Mouse (Mus musculus) heart, embryonic 14.5 days (tissue): Measurements from ENCODE around the gene Rnf157. TPM values are rescaled to one million over a fixed set of nuclear protein-coding genes. Genes with fewer than 3 reads are reported as not detected.

Experiments
- ATAC-seq: fragments of 200-750 bp; cut with Nextera tagmentation; 2 replicates; pipeline ENCODE4 v1.8.0; 2017; ENCODE audit warnings: low read depth, moderate TSS enrichment; ENCODE audit not compliant: insufficient number of reproducible peaks, insufficient read depth, low FRiP score
- H3K27ac ChIP-seq, 2 experiments: fragments of 200-500 bp in 1 of 2; fragments of 300-500 bp in 1 of 2; sonication (generic) in 1 of 2; replicated peaks in 1 of 2; 2 replicates each; pipeline ENCODE4 v1.5.1; 2012 to 2014; ENCODE audit warnings: low read depth in 2 of 2, low read length in 2 of 2, control low read depth in 1 of 2, mild to moderate bottlenecking in 1 of 2, mixed read lengths in 1 of 2; ENCODE audit not compliant: control insufficient read depth in 1 of 2, insufficient read depth in 1 of 2
- H3K27me3 ChIP-seq: fragments of 300-500 bp; sonication (generic); 2 replicates; pipeline ENCODE4 v1.6.1; 2014; ENCODE audit warnings: mild to moderate bottlenecking, low read length, control low read depth; ENCODE audit not compliant: control insufficient read depth, insufficient read depth
- H3K36me3 ChIP-seq: fragments of 300-500 bp; sonication (generic); 2 replicates; pipeline ENCODE4 v1.6.1; 2014; ENCODE audit warnings: mild to moderate bottlenecking, control low read depth, low read length, mixed read lengths; ENCODE audit not compliant: control insufficient read depth, insufficient read depth
- H3K4me1 ChIP-seq, 2 experiments: fragments of 200-500 bp in 1 of 2; fragments of 300-500 bp in 1 of 2; sonication (generic) in 1 of 2; 2 replicates each; pipeline ENCODE4 v1.6.1; 2012 to 2014; ENCODE audit warnings: low read length in 2 of 2, control low read depth in 1 of 2, mixed read lengths in 1 of 2; ENCODE audit not compliant: control insufficient read depth in 2 of 2, insufficient read depth in 2 of 2
- H3K4me2 ChIP-seq: fragments of 300-500 bp; sonication (generic); 2 replicates; pipeline ENCODE4 v1.6.1; 2014; ENCODE audit warnings: mild to moderate bottlenecking, low read length
- H3K4me3 ChIP-seq, 2 experiments: fragments of 200-500 bp in 1 of 2; fragments of 300-500 bp in 1 of 2; sonication (generic) in 1 of 2; 2 replicates each; pipeline ENCODE4 v1.5.1; 2012 to 2014; ENCODE audit warnings: low read length in 2 of 2, mild to moderate bottlenecking in 2 of 2, control low read depth in 1 of 2, low read depth in 1 of 2, moderate library complexity in 1 of 2; ENCODE audit not compliant: control insufficient read depth in 1 of 2, insufficient read depth in 1 of 2
- H3K9ac ChIP-seq: fragments of 300-500 bp; sonication (generic); 2 replicates; pipeline ENCODE4 v1.6.1; 2014; ENCODE audit warnings: mild to moderate bottlenecking, low read length
- H3K9me3 ChIP-seq: fragments of 300-500 bp; sonication (generic); 2 replicates; pipeline ENCODE4 v1.6.1; 2016; ENCODE audit warnings: low read length, control low read depth; ENCODE audit not compliant: control insufficient read depth
- WGBS: fragments of 180-500 bp; shearing (Covaris S2); extraction: QIAGEN DNeasy Blood & Tissue Kit; methylation state at CpG from one replicate; pipeline ENCODE4 v1.1.7; 2014; 5-methylcytosine and 5-hydroxymethylcytosine counted together
- polyA plus RNA-seq: library from polyadenylated mRNA; unstranded; fragments of >200 nt; fragmentation: Nextera tagmentation; extraction: Ambion mirVana; gene quantifications from 2 replicates; pipeline ENCODE4 v1.2.1, GENCODE M21; 2014

Gene Rnf157
- polyA plus RNA-seq, 1 experiment from 2014 or later, result 8.4 TPM

DNA sequence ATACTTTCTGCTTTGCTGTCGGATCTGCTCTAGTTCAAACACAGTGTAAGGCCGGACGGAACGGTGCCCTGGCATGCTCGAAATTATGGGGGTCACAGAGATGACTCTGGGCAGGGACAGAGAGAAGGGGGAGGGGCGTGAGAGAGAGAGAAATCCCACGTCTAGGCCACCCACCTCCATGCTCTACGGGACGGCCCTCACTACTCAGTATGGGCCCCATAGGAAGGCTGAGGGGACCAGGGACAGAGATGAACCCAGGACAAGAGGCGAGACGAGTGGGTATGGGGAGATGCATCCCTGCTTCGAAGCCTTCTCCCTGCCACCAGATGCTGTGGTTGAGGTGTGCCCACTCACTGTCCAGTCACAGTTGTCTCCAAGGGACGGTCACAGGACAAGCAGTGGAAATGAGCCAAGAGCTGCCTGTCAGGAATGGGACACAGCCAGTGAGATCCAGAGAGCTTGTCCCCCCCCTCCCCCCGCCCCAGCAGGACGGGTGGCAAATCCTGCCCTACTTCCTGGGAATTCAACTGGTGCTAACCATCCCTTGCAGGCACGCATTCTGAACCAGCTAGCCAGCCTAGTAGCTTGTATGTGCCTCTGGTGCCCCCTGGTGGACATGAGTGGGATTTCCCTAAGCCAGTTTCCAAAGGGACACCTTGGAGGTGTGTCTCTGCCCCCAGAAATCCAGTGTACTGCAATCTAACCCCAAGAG lies 32.9 kb upstream of the Rnf157 start:
- ATAC-seq, result 0 out of 2 replicates have a peak, but pooled peaks have one; percentile 37
- Histone ChIP-seq H3K27ac (no peak overlapping the region), H3K36me3 (no peaks in the 10 kb centered on the region), H3K9ac (peak overlapping the region; percentile 25; the same call in 1 of the 2 replicates), H3K4me1 (peaks cover 2 to 6% of the 10 kb centered on the region in 2 experiments; a peak in 3 of 4 replicates), H3K9me3 (no peaks in the 10 kb centered on the region), H3K4me3 (no peak overlapping the region), H3K27me3 (peaks cover 14% of the 10 kb centered on the region), H3K4me2 (no peak overlapping the region)
- WGBS, result 26% methylated on average over 16 of the region's 16 CpGs

DNA sequence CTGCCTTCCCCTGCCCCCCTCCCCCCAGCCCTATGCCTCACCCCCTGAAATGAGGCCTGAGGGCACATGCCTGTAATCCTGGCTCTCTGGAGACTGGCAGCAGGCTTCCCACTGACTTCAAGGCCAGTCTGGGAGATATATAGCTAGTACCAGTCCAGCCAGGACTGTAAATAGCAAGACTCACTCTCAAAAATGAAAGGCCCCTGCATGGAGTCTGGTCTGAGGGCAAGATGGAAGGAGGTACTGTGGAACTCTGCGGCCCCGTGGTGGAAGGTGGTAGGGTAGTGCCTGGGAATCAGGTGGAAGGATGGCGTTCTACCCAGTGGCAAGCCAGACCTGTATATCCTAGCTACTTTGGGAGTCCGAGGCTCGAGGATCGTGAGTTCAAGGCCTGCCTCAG lies 31.1 kb upstream of the Rnf157 start:
- no peak overlapping the region for H3K27ac ChIP-seq
- H3K9me3 ChIP-seq, result no peaks in the 10 kb centered on the region
- no peak for ATAC-seq
- 85% methylated on average over 6 of the region's 6 CpGs for WGBS
- H3K36me3 ChIP-seq, result peaks cover 11% of the 10 kb centered on the region
- H3K4me2 ChIP-seq, result no peak overlapping the region
- H3K4me1 ChIP-seq, result peaks cover 12 to 17% of the 10 kb centered on the region in 2 experiments
- H3K4me3 ChIP-seq, result no peak overlapping the region
- H3K27me3 ChIP-seq, result peaks cover 14% of the 10 kb centered on the region
- no peak overlapping the region for H3K9ac ChIP-seq

DNA sequence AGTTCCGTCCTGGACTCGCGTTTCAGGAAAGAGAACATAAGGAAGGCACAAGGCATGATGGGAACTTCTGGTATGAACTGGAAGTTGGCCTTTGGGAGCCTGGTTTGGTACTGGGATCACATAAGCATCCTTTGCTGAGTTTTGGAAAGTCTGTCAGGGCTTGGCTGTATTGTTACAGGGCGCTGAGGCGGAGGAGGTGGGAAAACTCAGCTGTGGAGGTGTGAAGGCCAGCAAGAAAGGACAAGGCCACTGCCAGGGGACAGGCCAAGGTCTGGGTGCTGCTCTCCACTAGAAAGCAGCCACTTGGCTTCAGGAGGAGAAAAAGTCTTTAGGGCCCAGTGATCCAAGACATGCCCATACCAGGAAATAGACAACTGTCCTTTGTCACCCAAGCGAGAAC lies 30.5 kb upstream of the Rnf157 start:
- H3K4me3 ChIP-seq, result no peak overlapping the region
- no peak for ATAC-seq
- H3K9me3 ChIP-seq, result no peaks in the 10 kb centered on the region
- no peak overlapping the region for H3K4me2 ChIP-seq
- H3K27me3 ChIP-seq, result peaks cover 14% of the 10 kb centered on the region
- H3K27ac ChIP-seq, result no peak overlapping the region
- H3K9ac ChIP-seq, result no peak overlapping the region
- WGBS, result 91% methylated on average over 6 of the region's 6 CpGs
- H3K36me3 ChIP-seq, result peaks cover 12% of the 10 kb centered on the region
- peaks cover 12 to 17% of the 10 kb centered on the region in 2 experiments for H3K4me1 ChIP-seq

GRCm38 (mm10) chr11:116442867-116443177 lies 30.0 kb upstream of the Rnf157 start:
- no peak overlapping the region for H3K9ac ChIP-seq
- WGBS, result 55% methylated on average over 6 of the region's 6 CpGs

GRCm38 (mm10) chr11:116442129-116442866 lies 29.5 kb upstream of the Rnf157 start:
- Histone ChIP-seq H3K9me3 (no peaks in the 10 kb centered on the region), H3K9ac (no peak overlapping the region), H3K4me3 (no peak overlapping the region), H3K36me3 (peaks cover 18% of the 10 kb centered on the region), H3K27me3 (peaks cover 13% of the 10 kb centered on the region), H3K27ac (no peak overlapping the region), H3K4me2 (no peak overlapping the region), H3K4me1 (peaks cover 15 to 21% of the 10 kb centered on the region in 2 experiments)
- WGBS, result 72% methylated on average over 15 of the region's 15 CpGs
- no peak for ATAC-seq

More at GRCm38 (mm10) chr11:116442867-116443177, 30.0 kb upstream of the Rnf157 start:
- H3K36me3 ChIP-seq, result peaks cover 13% of the 10 kb centered on the region
- no peak overlapping the region for H3K27ac ChIP-seq
- no peak overlapping the region for H3K4me2 ChIP-seq
- H3K4me1 ChIP-seq, result peaks cover 12 to 17% of the 10 kb centered on the region in 2 experiments
- H3K27me3 ChIP-seq, result peaks cover 14% of the 10 kb centered on the region
- no peak for ATAC-seq
- H3K4me3 ChIP-seq, result no peak overlapping the region
- no peaks in the 10 kb centered on the region for H3K9me3 ChIP-seq

GRCm38 (mm10) chr11:116440408-116441068 lies 27.7 kb upstream of the Rnf157 start:
- Histone ChIP-seq H3K27ac (peak overlapping the region; percentile 78 to 80), H3K36me3 (peaks cover 35% of the 10 kb centered on the region), H3K9ac (peak overlapping the region; percentile 34; the same call in 1 of the 2 replicates), H3K4me1 (peaks cover 27 to 35% of the 10 kb centered on the region in 2 experiments), H3K27me3 (no peaks in the 10 kb centered on the region), H3K9me3 (no peaks in the 10 kb centered on the region), H3K4me3 (no peak overlapping the region), H3K4me2 (no peak overlapping the region)
- WGBS, result 45% methylated on average over 7 of the region's 7 CpGs
- 0 out of 2 replicates have a peak, but pooled peaks have one; percentile 4 for ATAC-seq
